Mouse (Mus musculus): ENCODE measurements around the gene Samd7. TPM values are rescaled to one million over a fixed set of nuclear protein-coding genes. Genes with fewer than 3 reads are reported as not detected.
"Not testable (repeated sequence)": the region's sequence is repeated elsewhere in the genome, so short reads cannot be mapped to it uniquely, and the experiment has no call there.

Samd7 gene
- total RNA-seq (2021) = under 1 TPM in 1 of 2 experiments, not detected in 1; 0.06 TPM
- long read RNA-seq, experiment 1 = 0 reads
- long read RNA-seq, experiment 2 = 0 reads

GRCm38 (mm10) chr3:30746006-30746405, at the start of gene Samd7:
TSS of gene Samd7 (plus strand) at chr3:30746293.
- DNase-seq = no peak
- intact Hi-C loops (cut with DNase I; ENCODE audit: low total_unique reads) = no loop called here

- DNase-seq = peak; percentile 17
- intact Hi-C loops (cut with DNase I; ENCODE audit: low total_unique reads) = loop anchor here (5.0 kb wide), 1 partner anchor 281 kb away; no protein-coding TSS in a partner anchor
Observed at GRCm38 (mm10) chr3:30696346-30696745, 49.7 kb upstream of the Samd7 start.

- no peak for DNase-seq
- intact Hi-C loops (cut with DNase I; ENCODE audit: low total_unique reads) = loop anchor here (5.0 kb wide), 1 partner anchor 279 kb away; no protein-coding TSS in a partner anchor
Observed at GRCm38 (mm10) chr3:30697891-30698290, 48.2 kb upstream of the Samd7 start.

- intact Hi-C loops (cut with DNase I; ENCODE audit: low total_unique reads) = loop anchor here (5.0 kb wide), 1 partner anchor 277 kb away; no protein-coding TSS in a partner anchor
- DNase-seq = not testable (repeated sequence)
Observed at GRCm38 (mm10) chr3:30699711-30700505, 46.2 kb upstream of the Samd7 start, which contains the start of gene Lrrc31. TSS of gene Lrrc31 (minus strand) at chr3:30699843.

GRCm38 (mm10) chr3:30705977-30706376, 40.1 kb upstream of the Samd7 start:
- no peak for DNase-seq
- intact Hi-C loops (cut with DNase I; ENCODE audit: low total_unique reads) = no loop called here

GRCm38 (mm10) chr3:30706614-30707276, 39.3 kb upstream of the Samd7 start:
- intact Hi-C loops (cut with DNase I; ENCODE audit: low total_unique reads) = no loop called here
- DNase-seq = no peak

- no peak for DNase-seq
- intact Hi-C loops (cut with DNase I; ENCODE audit: low total_unique reads) = no loop called here
Observed at GRCm38 (mm10) chr3:30710191-30710590, 35.9 kb upstream of the Samd7 start.

- no peak for DNase-seq
- intact Hi-C loops (cut with DNase I; ENCODE audit: low total_unique reads) = no loop called here
Observed at GRCm38 (mm10) chr3:30713334-30713733, 32.8 kb upstream of the Samd7 start.

- no peak for DNase-seq
- intact Hi-C loops (cut with DNase I; ENCODE audit: low total_unique reads) = no loop called here
Observed at GRCm38 (mm10) chr3:30718649-30719048, 27.4 kb upstream of the Samd7 start.

GRCm38 (mm10) chr3:30722036-30722435, 24.1 kb upstream of the Samd7 start:
- intact Hi-C loops (cut with DNase I; ENCODE audit: low total_unique reads) = no loop called here
- no peak for DNase-seq

GRCm38 (mm10) chr3:30722461-30722860, 23.6 kb upstream of the Samd7 start:
- intact Hi-C loops (cut with DNase I; ENCODE audit: low total_unique reads) = no loop called here
- no peak for DNase-seq

- intact Hi-C loops (cut with DNase I; ENCODE audit: low total_unique reads) = no loop called here
- peak; percentile 61 for DNase-seq
Observed at GRCm38 (mm10) chr3:30723179-30723578, 22.9 kb upstream of the Samd7 start.

- intact Hi-C loops (cut with DNase I; ENCODE audit: low total_unique reads) = no loop called here
- DNase-seq = no peak
Observed at GRCm38 (mm10) chr3:30724105-30724824, 21.8 kb upstream of the Samd7 start.

GRCm38 (mm10) chr3:30724848-30725465, 21.1 kb upstream of the Samd7 start:
- intact Hi-C loops (cut with DNase I; ENCODE audit: low total_unique reads) = no loop called here
- no peak for DNase-seq

- intact Hi-C loops (cut with DNase I; ENCODE audit: low total_unique reads) = no loop called here
- no peak for DNase-seq
Observed at GRCm38 (mm10) chr3:30725514-30725913, 20.6 kb upstream of the Samd7 start.

- no peak for DNase-seq
- intact Hi-C loops (cut with DNase I; ENCODE audit: low total_unique reads) = no loop called here
Observed at GRCm38 (mm10) chr3:30727209-30727608, 18.9 kb upstream of the Samd7 start.

GRCm38 (mm10) chr3:30729046-30729445, 17.0 kb upstream of the Samd7 start:
- intact Hi-C loops (cut with DNase I; ENCODE audit: low total_unique reads) = no loop called here
- DNase-seq = peak; percentile 26

- intact Hi-C loops (cut with DNase I; ENCODE audit: low total_unique reads) = no loop called here
- peak; percentile 55 for DNase-seq
Observed at GRCm38 (mm10) chr3:30736809-30737208, 9.3 kb upstream of the Samd7 start.

- peak; percentile 76 for DNase-seq
- intact Hi-C loops (cut with DNase I; ENCODE audit: low total_unique reads) = no loop called here
Observed at GRCm38 (mm10) chr3:30741306-30741705, 4.8 kb upstream of the Samd7 start.

- intact Hi-C loops (cut with DNase I; ENCODE audit: low total_unique reads) = no loop called here
- DNase-seq = no peak
Observed at GRCm38 (mm10) chr3:30742891-30743290, 3.2 kb upstream of the Samd7 start.
